Mouse (Mus musculus) liver, embryonic 14.5 days (tissue): ENCODE data around the gene Hyls1. TPM values are rescaled to one million over a fixed set of nuclear protein-coding genes. Genes with fewer than 3 reads are reported as not detected.
A peak's percentile ranks its signal among the peaks of the same experiment; 100 is the strongest.

Source experiments
- ATAC-seq: fragments of 200-750 bp; cut with Nextera tagmentation; 2 replicates; pipeline ENCODE4 v1.8.0; 2017; ENCODE audit warnings: moderate number of reproducible peaks, mild to moderate bottlenecking, moderate library complexity; ENCODE audit not compliant: insufficient read depth
- DNase-seq, 3 experiments: peaks; one replicate each; pipeline ENCODE4 v3.0.0-alpha.2; 2012 to 2013; ENCODE audit warnings: low read depth in 3 of 3, low spot score in 3 of 3
- H3K27ac ChIP-seq: fragments of 300-500 bp; sonication (generic); 2 replicates; pipeline ENCODE4 v1.5.1; 2014; ENCODE audit warnings: moderate library complexity, mild to moderate bottlenecking, control low read depth, inconsistent platforms
- H3K27me3 ChIP-seq: fragments of 300-500 bp; sonication (generic); 2 replicates; pipeline ENCODE4 v1.6.1; 2014; ENCODE audit warnings: mild to moderate bottlenecking, low read length, moderate library complexity; ENCODE audit not compliant: control insufficient read depth, insufficient read depth
- H3K36me3 ChIP-seq: fragments of 300-500 bp; sonication (generic); replicated peaks from 2 replicates; pipeline ENCODE4 v1.6.1; 2014; ENCODE audit warnings: low read depth; ENCODE audit not compliant: control insufficient read depth, insufficient read depth
- H3K4me1 ChIP-seq, 2 experiments: fragments of 200-500 bp in 1 of 2; fragments of 300-500 bp in 1 of 2; sonication (generic) in 1 of 2; replicated peaks; 2 replicates each; pipeline ENCODE4 v1.6.1; 2012 to 2014; ENCODE audit warnings: antibody characterized with exemption in 1 of 2, inconsistent platforms in 1 of 2, low read length in 1 of 2; ENCODE audit not compliant: control insufficient read depth in 2 of 2, insufficient read depth in 2 of 2
- H3K4me2 ChIP-seq: fragments of 300-500 bp; sonication (generic); 2 replicates; pipeline ENCODE4 v1.6.1; 2014; ENCODE audit warnings: low read depth, mild to moderate bottlenecking, control low read depth, moderate library complexity
- H3K4me3 ChIP-seq, 2 experiments: fragments of 200-500 bp in 1 of 2; fragments of 300-500 bp in 1 of 2; sonication (generic) in 1 of 2; 2 replicates each; pipeline ENCODE4 v1.5.1; 2012 to 2014; ENCODE audit warnings: low read depth in 2 of 2, low read length in 2 of 2, mild to moderate bottlenecking in 2 of 2, control low read depth in 1 of 2, inconsistent platforms in 1 of 2, moderate library complexity in 1 of 2; ENCODE audit not compliant: insufficient read depth in 1 of 2
- H3K9ac ChIP-seq: fragments of 300-500 bp; sonication (generic); replicated peaks from 2 replicates; pipeline ENCODE4 v1.6.1; 2014; ENCODE audit warnings: mild to moderate bottlenecking, control low read depth, moderate library complexity
- H3K9me3 ChIP-seq: fragments of 300-500 bp; sonication (generic); 2 replicates; pipeline ENCODE4 v1.6.1; 2016; ENCODE audit warnings: low read length, mixed read lengths; ENCODE audit not compliant: control insufficient read depth
- CTCF ChIP-seq: IDR thresholded peaks from 2 replicates; pipeline ENCODE4 v1.5.1; 2016; ENCODE audit warnings: antibody characterized with exemption, low read depth, control low read depth
- EP300 ChIP-seq: IDR thresholded peaks from 2 replicates; pipeline ENCODE4 v1.6.1; 2016; ENCODE audit warnings: antibody characterized with exemption, low read depth
- WGBS: fragments of 180-500 bp; shearing (Covaris S2); extraction: QIAGEN DNeasy Blood & Tissue Kit; methylation state at CpG from one replicate; pipeline ENCODE4 v1.1.7; 2014; ENCODE audit not compliant: insufficient replicate concordance; 5-methylcytosine and 5-hydroxymethylcytosine counted together
- polyA plus RNA-seq, 2 experiments: library from polyadenylated mRNA; depleted of rRNA in 1 of 2; stranded (reverse) in 1 of 2; unstranded in 1 of 2; fragments of >200 nt; fragmentation: Nextera tagmentation in 1 of 2; extraction: Ambion mirVana in 1 of 2; gene quantifications; 2 replicates each; pipeline versions ENCODE4 v1.2.1 to v1.2.3; 2012 to 2014

Hyls1 gene
- polyA plus RNA-seq, 2 experiments, result 3.9 to 8.6 TPM

DNA sequence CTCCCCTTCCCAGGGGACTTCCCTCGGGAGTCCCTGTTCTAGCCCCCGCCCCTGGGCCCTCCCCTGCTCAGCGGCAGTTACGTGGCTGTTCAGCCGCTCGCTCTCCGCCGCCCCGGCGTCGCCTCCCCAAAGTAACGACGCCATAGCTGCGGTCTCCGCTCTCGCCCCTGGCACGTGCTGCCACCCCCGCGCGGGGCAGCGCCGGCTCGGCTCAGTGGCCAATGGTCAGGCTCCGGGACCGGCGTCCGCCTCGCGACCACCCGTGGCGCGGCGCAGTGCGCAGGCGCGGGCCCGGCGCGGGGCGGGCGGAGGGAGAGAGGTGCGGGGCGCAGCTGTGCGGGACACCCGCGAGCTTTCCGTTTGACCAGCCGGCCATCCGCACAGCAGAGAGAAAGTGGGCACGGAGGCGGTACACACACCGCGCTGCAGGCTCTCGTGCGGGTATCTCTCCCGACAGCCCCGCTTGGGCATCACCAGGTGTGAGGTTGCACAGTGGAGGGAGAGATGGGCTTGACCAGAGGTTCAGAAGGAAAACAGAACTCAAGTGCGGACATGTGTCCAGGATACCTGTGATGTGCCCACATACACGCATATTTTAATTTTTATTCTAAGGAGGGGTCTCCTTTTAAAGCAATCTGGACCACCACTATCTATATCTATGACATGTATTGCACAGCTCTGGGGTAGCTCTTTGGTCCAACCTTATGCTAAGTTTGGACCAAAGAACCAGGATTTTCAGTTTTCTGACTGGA is 11.8 kb downstream of the Hyls1 start, which contains the start of the genes Ddx25 and Pus3:
Gene Ddx25, minus strand, starts transcription at position 272 of the 752 bp plus-strand sequence.
Gene Pus3, plus strand, starts transcription at position 339 of the 752 bp plus-strand sequence.
- H3K4me2 ChIP-seq, result peak within 1 kb of the TSS; percentile 69
- TF ChIP-seq CTCF (no peak), EP300 (no peak)
- peak within 1 kb of the TSS; percentile 70 to 86 for H3K4me3 ChIP-seq
- H3K9me3 ChIP-seq, result no peaks in the 10 kb centered on the region
- H3K36me3 ChIP-seq, result peaks cover 12% of the 10 kb centered on the region
- ATAC-seq, result peak; percentile 27; the same call in 1 of the 2 replicates
- H3K9ac ChIP-seq, result peak within 1 kb of the TSS; percentile 56
- WGBS, result under 1% methylated on average over 58 of the region's 59 CpGs
- H3K27me3 ChIP-seq, result peaks cover 34% of the 10 kb centered on the region
- no peak for DNase-seq
- peaks cover 6 to 10% of the 10 kb centered on the region in 2 experiments for H3K4me1 ChIP-seq
- H3K27ac ChIP-seq, result no peak within 1 kb of the TSS

DNA sequence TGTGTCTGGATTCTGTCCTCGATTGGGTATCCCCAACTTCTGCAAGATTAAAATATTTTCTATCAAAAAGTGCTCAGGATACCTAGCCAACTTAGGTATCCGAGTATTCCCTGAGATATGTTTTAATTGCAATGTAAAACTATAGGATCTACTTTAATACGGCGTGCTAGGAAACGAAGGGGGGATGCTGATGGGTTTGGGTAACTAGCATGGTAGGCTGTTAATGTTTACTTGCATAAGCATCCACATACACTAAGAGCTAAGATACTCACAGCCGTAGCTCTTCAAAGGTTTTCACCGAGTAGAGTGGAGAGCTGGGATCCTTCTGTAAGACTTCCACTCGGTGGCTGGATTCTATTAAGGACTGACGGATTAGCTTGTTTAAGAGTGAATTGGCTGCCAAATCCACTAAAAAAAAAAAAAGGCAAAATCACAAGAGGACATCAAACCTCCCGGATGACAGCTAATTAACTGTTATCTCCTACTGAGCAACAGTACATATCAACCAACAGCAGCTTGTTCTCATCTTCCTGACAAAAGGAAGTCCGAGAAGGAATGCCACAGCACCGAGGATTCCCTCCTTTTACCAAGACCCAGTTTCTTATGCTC is 13.6 kb downstream of the Hyls1 start:
- Histone ChIP-seq H3K27me3 (peaks cover 34% of the 10 kb centered on the region), H3K9ac (no peak overlapping the region), H3K9me3 (no peaks in the 10 kb centered on the region), H3K36me3 (peaks cover 6% of the 10 kb centered on the region), H3K27ac (no peak overlapping the region), H3K4me2 (no peak overlapping the region), H3K4me3 (no peak overlapping the region), H3K4me1 (peaks cover 6 to 10% of the 10 kb centered on the region in 2 experiments)
- TF ChIP-seq CTCF (no peak), EP300 (no peak)
- ATAC-seq, result no peak
- no peak for DNase-seq
- WGBS, result 51% methylated on average over 12 of the region's 12 CpGs

DNA sequence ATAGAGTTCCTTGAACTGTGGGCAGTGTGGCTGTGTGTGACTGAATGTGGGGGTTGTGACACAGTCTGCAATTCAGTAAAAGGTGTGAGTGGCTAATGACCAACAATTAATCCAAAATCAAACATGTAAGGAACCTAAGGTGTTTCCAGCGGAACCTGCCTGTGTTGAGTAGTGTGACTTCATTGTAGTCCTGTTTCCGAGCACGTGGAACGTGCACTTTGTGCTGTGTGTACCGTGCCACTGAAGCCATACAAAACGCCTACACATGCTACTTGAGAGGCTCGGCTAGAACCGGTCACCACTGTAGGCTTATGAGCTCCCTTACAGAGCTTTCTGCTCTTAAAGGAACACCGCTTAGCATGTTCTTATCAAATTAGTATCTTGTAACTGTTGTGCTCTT is 21.7 kb downstream of the Hyls1 start:
- TF ChIP-seq EP300 (no peak), CTCF (no peak)
- 66% methylated on average over 9 of the region's 9 CpGs for WGBS
- Histone ChIP-seq H3K27ac (no peak overlapping the region), H3K4me1 (peaks cover 0 to 6% of the 10 kb centered on the region in 2 experiments; a peak in 2 of 4 replicates), H3K36me3 (no peaks in the 10 kb centered on the region), H3K27me3 (no peaks in the 10 kb centered on the region), H3K4me3 (no peak overlapping the region), H3K4me2 (no peak overlapping the region), H3K9me3 (no peaks in the 10 kb centered on the region), H3K9ac (no peak overlapping the region)
- ATAC-seq (no peak), DNase-seq (no peak)

DNA sequence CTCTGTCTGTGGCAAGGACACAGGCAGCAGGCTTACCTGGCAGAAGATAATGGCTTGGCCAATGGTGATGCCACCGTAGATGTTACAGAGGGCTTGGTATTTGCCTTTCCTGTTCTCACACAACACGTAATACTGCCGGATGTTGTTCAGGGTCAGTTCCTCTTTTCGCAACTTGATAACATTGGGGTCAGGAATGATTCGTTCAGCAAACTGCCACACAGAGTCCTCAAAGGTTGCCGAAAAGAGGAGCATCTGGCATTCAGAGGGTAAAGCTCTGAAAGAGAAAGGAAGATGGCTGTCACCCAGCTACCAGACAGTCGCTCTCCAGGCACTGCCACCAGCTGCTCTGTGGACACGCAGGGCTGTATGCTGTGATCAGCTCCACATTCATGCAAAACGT is 23.5 kb downstream of the Hyls1 start:
- ATAC-seq, result no peak
- DNase-seq, result no peak
- H3K4me3 ChIP-seq, result no peak overlapping the region
- 12% methylated on average over 9 of the region's 9 CpGs for WGBS
- H3K9me3 ChIP-seq, result no peaks in the 10 kb centered on the region
- no peak overlapping the region for H3K9ac ChIP-seq
- H3K36me3 ChIP-seq, result no peaks in the 10 kb centered on the region
- H3K4me2 ChIP-seq, result no peak overlapping the region
- H3K4me1 ChIP-seq, result peaks cover 0 to 6% of the 10 kb centered on the region in 2 experiments; a peak in 2 of 4 replicates
- TF ChIP-seq CTCF, result no peak
- TF ChIP-seq EP300, result no peak
- H3K27ac ChIP-seq, result no peak overlapping the region
- no peaks in the 10 kb centered on the region for H3K27me3 ChIP-seq

DNA sequence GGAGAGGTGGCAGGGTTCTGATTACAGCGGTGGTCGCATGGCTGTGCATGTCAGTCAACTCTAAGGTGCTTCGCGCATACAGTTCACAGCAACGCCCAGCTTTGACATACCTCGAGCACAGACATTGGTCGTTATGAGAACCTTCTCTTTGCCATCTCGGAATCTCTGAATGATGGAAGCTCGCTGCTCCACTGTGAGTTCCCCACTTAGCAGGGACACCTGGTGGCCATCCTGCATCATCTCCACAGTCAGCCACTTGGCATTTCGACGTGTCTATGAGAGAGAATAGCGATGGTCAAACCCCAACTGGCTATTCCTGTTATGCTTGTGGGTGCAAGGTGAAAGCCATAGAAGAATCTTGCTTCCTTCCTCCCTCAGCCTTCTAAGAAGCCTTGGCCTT is 24.5 kb downstream of the Hyls1 start:
- 60% methylated on average over 12 of the region's 12 CpGs for WGBS

More for the DNA sequence above, 24.5 kb downstream of the Hyls1 start:
- H3K9me3 ChIP-seq, result no peaks in the 10 kb centered on the region
- no peak overlapping the region for H3K27ac ChIP-seq
- peaks cover 0 to 6% of the 10 kb centered on the region in 2 experiments; a peak in 2 of 4 replicates for H3K4me1 ChIP-seq
- TF ChIP-seq CTCF, result peak; percentile 41
- TF ChIP-seq EP300, result no peak
- no peak overlapping the region for H3K4me2 ChIP-seq
- no peak overlapping the region for H3K4me3 ChIP-seq
- ATAC-seq, result no peak
- no peak overlapping the region for H3K9ac ChIP-seq
- no peaks in the 10 kb centered on the region for H3K36me3 ChIP-seq
- no peaks in the 10 kb centered on the region for H3K27me3 ChIP-seq
- no peak for DNase-seq
